22 mouse cellular contexts compared by ENCODE assay signal in the genomic region with DNA sequence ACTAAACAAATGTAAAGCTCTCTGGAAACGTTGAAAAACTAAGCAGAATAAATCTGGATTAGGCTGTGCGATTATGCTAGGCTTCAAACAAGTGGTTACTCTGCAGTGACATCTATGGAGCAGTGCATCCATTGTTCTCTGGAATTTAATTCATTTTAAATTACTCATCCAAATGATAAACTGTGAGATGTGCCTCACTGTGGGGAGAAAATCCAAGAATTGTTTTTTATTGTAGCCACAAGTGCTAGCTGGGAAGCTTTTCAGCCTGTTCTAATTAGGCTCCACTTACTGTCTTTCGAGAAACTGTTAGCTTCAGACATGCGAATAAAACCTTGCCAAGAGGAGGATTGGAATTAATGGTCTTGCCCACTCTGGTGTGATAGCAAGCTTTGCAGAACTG. TPM values are rescaled to one million over a fixed set of nuclear protein-coding genes. Genes with fewer than 3 reads are reported as not detected.
DNase-seq lines count a peak whose midpoint lies in the region; ATAC-seq lines count a peak whose summit lies in the region.
"Had no signal": no experiment of that assay in that cellular context is flagged by ENCODE, and none has a peak within 500 bp of the region (broad histone marks: within the 10 kb centered on the region; RNA-seq: fewer than 3 reads in every experiment).

No protein-coding gene starts in this region.

- 9% methylated on average over 4 of the region's 4 CpGs for WGBS in forebrain, embryonic 13.5 days
- 55% methylated on average over 4 of the region's 4 CpGs for WGBS in forebrain, embryonic 10.5 days
- WGBS in forebrain, embryonic 16.5 days: 9% methylated on average over 4 of the region's 4 CpGs

- H3K4me1 ChIP-seq in forebrain, embryonic 13.5 days: peaks cover 21% of the 10 kb centered on the region; the same call in 1 of the 2 replicates
- H3K4me1 ChIP-seq in forebrain, embryonic 10.5 days: peaks cover 23% of the 10 kb centered on the region
- H3K4me1 ChIP-seq in forebrain, embryonic 16.5 days (replicated peaks; ENCODE audit: control insufficient read depth, insufficient read depth, low read length): 0 out of 2 replicates have a peak, but pooled peaks cover 4% of the 10 kb centered on the region
- H3K4me1 ChIP-seq: embryonic facial prominence, embryonic 15.5 days; heart, embryonic 15.5 days had no signal

- no peaks in the 10 kb centered on the region for H3K36me3 ChIP-seq in forebrain, embryonic 13.5 days (ENCODE audit: poor library complexity, severe bottlenecking)
- H3K36me3 ChIP-seq in forebrain, embryonic 10.5 days (replicated peaks): peaks cover 34% of the 10 kb centered on the region
- no peaks in the 10 kb centered on the region for H3K36me3 ChIP-seq in forebrain, embryonic 16.5 days (ENCODE audit: control insufficient read depth, insufficient read depth)
- H3K36me3 ChIP-seq: heart, embryonic 15.5 days had no signal

- peak; percentile 57; the same call in 1 of the 2 replicates for ATAC-seq in forebrain, embryonic 13.5 days
- ATAC-seq in forebrain, embryonic 16.5 days: peak; percentile 71
- ATAC-seq: intestine, embryonic 16.5 days had no signal

- no peak overlapping the region for H3K4me3 ChIP-seq in forebrain, embryonic 13.5 days
- no peak overlapping the region for H3K4me3 ChIP-seq in forebrain, embryonic 10.5 days
- H3K4me3 ChIP-seq in forebrain, embryonic 16.5 days (replicated peaks; ENCODE audit: low read length): no peak overlapping the region
- H3K4me3 ChIP-seq: embryonic facial prominence, embryonic 15.5 days; erythroblast, embryonic 14.5 days; heart, embryonic 15.5 days had no signal

- DNase-seq in forebrain, embryonic 10.5 days (ENCODE audit: extremely low spot score, low spot score): no peak
- peak; percentile 7 for DNase-seq in 3T3-L1 (ENCODE audit: low read depth, low spot score)
- peak; percentile 35 for DNase-seq in brain, adult 2 months (ENCODE audit: low read depth, low spot score)
- DNase-seq in testis, postnatal 14 days (ENCODE audit: low spot score): no peak
- no peak for DNase-seq in left cerebral cortex, postnatal 25 days (ENCODE audit: low spot score in 2 of 2)
- DNase-seq: adrenal gland, adult 8-10 months; cerebellum, adult 2 months; cerebellum, postnatal 10 days; gastrocnemius, postnatal 10 days; heart, adult 18-20 months; heart, postnatal 14 days; kidney, adult 2 months had no signal

- H3K27me3 ChIP-seq in forebrain, embryonic 13.5 days: no peaks in the 10 kb centered on the region
- no peaks in the 10 kb centered on the region; the same call in 1 of the 2 replicates for H3K27me3 ChIP-seq in forebrain, embryonic 10.5 days (ENCODE audit: poor library complexity, severe bottlenecking)
- no peaks in the 10 kb centered on the region for H3K27me3 ChIP-seq in forebrain, embryonic 16.5 days (replicated peaks; ENCODE audit: control insufficient read depth, insufficient read depth, low read length)
- H3K27me3 ChIP-seq: CH12.LX; embryonic facial prominence, embryonic 15.5 days; heart, embryonic 15.5 days had no signal

- H3K27ac ChIP-seq in forebrain, embryonic 13.5 days: no peak overlapping the region; the same call in 1 of the 2 replicates
- H3K27ac ChIP-seq in forebrain, embryonic 10.5 days: no peak overlapping the region
- H3K27ac ChIP-seq in forebrain, embryonic 16.5 days (ENCODE audit: low read length): no peak overlapping the region
- H3K27ac ChIP-seq: embryonic facial prominence, embryonic 15.5 days; heart, embryonic 15.5 days; hindbrain, embryonic 14.5 days had no signal

- no peak overlapping the region for H3K4me2 ChIP-seq in forebrain, embryonic 13.5 days
- H3K4me2 ChIP-seq in forebrain, embryonic 16.5 days (ENCODE audit: low read length): no peak overlapping the region
- H3K4me2 ChIP-seq: embryonic facial prominence, embryonic 15.5 days; heart, embryonic 11.5 days; heart, embryonic 15.5 days; hindbrain, embryonic 14.5 days had no signal

- intact Hi-C loops in left cerebral cortex, postnatal 25 days (cut with DNase I): no loop called here

- H3K9me3 ChIP-seq in forebrain, embryonic 13.5 days (replicated peaks): no peaks in the 10 kb centered on the region
- no peaks in the 10 kb centered on the region for H3K9me3 ChIP-seq in forebrain, embryonic 10.5 days
- H3K9me3 ChIP-seq in forebrain, embryonic 16.5 days (ENCODE audit: control insufficient read depth, low read length): no peaks in the 10 kb centered on the region
- H3K9me3 ChIP-seq: embryonic facial prominence, embryonic 15.5 days; heart, embryonic 15.5 days had no signal

- no peak overlapping the region for H3K9ac ChIP-seq in forebrain, embryonic 13.5 days
- H3K9ac ChIP-seq in forebrain, embryonic 16.5 days (replicated peaks; ENCODE audit: low read depth, low read length): no peak overlapping the region
- H3K9ac ChIP-seq: embryonic facial prominence, embryonic 15.5 days; heart, embryonic 15.5 days; hindbrain, embryonic 14.5 days had no signal

RNA-seq across cellular contexts. Expression of a gene that starts 18.3 kb away (rescaled TPM):
- polyA plus RNA-seq in forebrain, embryonic 13.5 days (2015; fragmentation: Nextera tagmentation; extraction: Ambion mirVana): 13.0 and 13.8 TPM in 2 replicates
- polyA plus RNA-seq in forebrain, embryonic 10.5 days (2016; fragmentation: Nextera tagmentation; extraction: Ambion mirVana): 32.0 and 36.5 TPM in 2 replicates
- 8.6 and 13.1 TPM in 2 replicates for polyA plus RNA-seq in forebrain, embryonic 16.5 days (2015; fragmentation: Nextera tagmentation; extraction: Ambion mirVana)
- total RNA-seq in left cerebral cortex, postnatal 25 days (2021): 10 to 100 TPM; 18.2 to 19.0 TPM
- total RNA-seq: hematopoietic stem cell, adult 5-6 weeks had no signal
- polyA plus RNA-seq: erythroblast, embryonic 14.5 days had no signal

Comparison
In these comparisons a context has a peak if more than half of its experiments do, and no peak if none do; other contexts are left out.
1. DNase-seq: peak in 3T3-L1 (single experiment) and brain, adult 2 months (single experiment); none in forebrain, embryonic 10.5 days (single experiment), testis, postnatal 14 days (single experiment) and left cerebral cortex, postnatal 25 days (0 of 2).